Mouse (Mus musculus): Measurements from ENCODE around the gene Lypd9.
"Not testable (repeated sequence)": the region's sequence is repeated elsewhere in the genome, so short reads cannot be mapped to it uniquely, and the experiment has no call there.

Lypd9 gene

GRCm38 (mm10) chr11:58452759-58453158 lies at the start of gene Lypd9:
Gene Lypd9, minus strand, starts transcription at chr11:58452923.
- no peak for DNase-seq

GRCm38 (mm10) chr11:58502472-58502871 lies 49.7 kb upstream of the Lypd9 start, which contains the start of gene Olfr331:
Gene Olfr331, minus strand, starts transcription at chr11:58502572.
- not testable (repeated sequence) for DNase-seq

GRCm38 (mm10) chr11:58499290-58499689 lies 46.6 kb upstream of the Lypd9 start:
- DNase-seq: no peak

GRCm38 (mm10) chr11:58498761-58499160 lies 46.0 kb upstream of the Lypd9 start:
- DNase-seq: no peak

GRCm38 (mm10) chr11:58492455-58492854 lies 39.7 kb upstream of the Lypd9 start, which contains the start of gene Olfr332:
Gene Olfr332, minus strand, starts transcription at chr11:58492555.
- DNase-seq: no peak

GRCm38 (mm10) chr11:58462170-58462569 lies 9.4 kb upstream of the Lypd9 start, which contains the start of gene Olfr30:
Gene Olfr30, minus strand, starts transcription at chr11:58462270.
- no peak for DNase-seq

- DNase-seq: no peak
Observed at GRCm38 (mm10) chr11:58453592-58453991, 869 bp upstream of the Lypd9 start.

GRCm38 (mm10) chr11:58437866-58438265 lies 14.9 kb downstream of the Lypd9 start:
- no peak for DNase-seq

- DNase-seq: no peak
Observed at GRCm38 (mm10) chr11:58432259-58432658, 20.5 kb downstream of the Lypd9 start, which contains the start of gene Gm12253. Gene Gm12253, plus strand, starts transcription at chr11:58432559.

- no peak for DNase-seq
Observed at GRCm38 (mm10) chr11:58420815-58421214, 31.9 kb downstream of the Lypd9 start, which contains the start of gene 1810065E05Rik. Gene 1810065E05Rik, plus strand, starts transcription at chr11:58421111.

GRCm38 (mm10) chr11:58418336-58418735 lies 34.4 kb downstream of the Lypd9 start:
- no peak for DNase-seq

- DNase-seq: no peak
Observed at GRCm38 (mm10) chr11:58408066-58408465, 44.7 kb downstream of the Lypd9 start.

- DNase-seq: no peak
Observed at GRCm38 (mm10) chr11:58400655-58401054, 52.1 kb downstream of the Lypd9 start.

GRCm38 (mm10) chr11:58399985-58400645 lies 52.6 kb downstream of the Lypd9 start:
- no peak for DNase-seq

Data from right cerebral cortex, postnatal 14 days (tissue).